Mouse (Mus musculus) kidney, adult 2 months (tissue): ENCODE measurements around the gene Zfr.

ENCODE experiments used
- CTCF ChIP-seq: fragments of 200-500 bp; conservative IDR thresholded peaks from 2 replicates; pipeline ENCODE4 v1.5.1; 2011; ENCODE audit warnings: low read depth, mild to moderate bottlenecking, control low read depth, low read length, moderate library complexity, mixed read lengths; ENCODE audit not compliant: insufficient read depth, insufficient read length
- POLR2A ChIP-seq: fragments of 200-500 bp; IDR thresholded peaks from one replicate; pipeline ENCODE4 v1.6.1; 2011; ENCODE audit warnings: low read depth, low read length, control low read depth

DNA sequence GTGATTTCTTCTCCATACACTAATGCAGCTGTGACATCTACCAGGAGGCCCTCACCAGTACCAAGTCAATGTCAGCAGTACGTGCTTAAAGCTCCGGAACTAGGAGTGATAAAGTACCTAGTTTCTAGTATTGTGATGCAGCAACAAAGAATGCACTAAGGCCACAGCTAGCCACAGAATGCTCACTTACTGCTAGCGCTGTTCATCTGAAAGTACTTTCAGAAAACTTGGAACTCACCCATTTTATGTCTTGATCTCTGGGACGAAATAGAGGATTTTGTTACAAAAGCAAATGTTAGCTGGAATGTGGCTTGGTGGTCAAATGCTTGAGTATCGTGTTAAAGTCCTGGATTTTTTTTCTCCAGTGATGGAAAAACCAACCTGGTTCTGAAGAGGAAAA is 30.0 kb upstream of the Zfr start:
- TF ChIP-seq CTCF, result no peak
- no peak for TF ChIP-seq POLR2A
